Mouse (Mus musculus) lung, adult 2 months (tissue): ENCODE results near the gene Tpcn1.

ENCODE experiments used
- CTCF ChIP-seq: fragments of 200-500 bp; IDR thresholded peaks from 2 replicates; pipeline ENCODE4 v1.5.1; 2011; ENCODE audit warnings: mild to moderate bottlenecking, low read length, control low read depth; ENCODE audit not compliant: insufficient read depth
- POLR2A ChIP-seq: fragments of 200-500 bp; IDR thresholded peaks from 2 replicates; pipeline ENCODE4 v1.6.1; 2011; ENCODE audit warnings: low read depth, mild to moderate bottlenecking, control low read depth, low read length, borderline replicate concordance; ENCODE audit errors: extremely low read depth

DNA sequence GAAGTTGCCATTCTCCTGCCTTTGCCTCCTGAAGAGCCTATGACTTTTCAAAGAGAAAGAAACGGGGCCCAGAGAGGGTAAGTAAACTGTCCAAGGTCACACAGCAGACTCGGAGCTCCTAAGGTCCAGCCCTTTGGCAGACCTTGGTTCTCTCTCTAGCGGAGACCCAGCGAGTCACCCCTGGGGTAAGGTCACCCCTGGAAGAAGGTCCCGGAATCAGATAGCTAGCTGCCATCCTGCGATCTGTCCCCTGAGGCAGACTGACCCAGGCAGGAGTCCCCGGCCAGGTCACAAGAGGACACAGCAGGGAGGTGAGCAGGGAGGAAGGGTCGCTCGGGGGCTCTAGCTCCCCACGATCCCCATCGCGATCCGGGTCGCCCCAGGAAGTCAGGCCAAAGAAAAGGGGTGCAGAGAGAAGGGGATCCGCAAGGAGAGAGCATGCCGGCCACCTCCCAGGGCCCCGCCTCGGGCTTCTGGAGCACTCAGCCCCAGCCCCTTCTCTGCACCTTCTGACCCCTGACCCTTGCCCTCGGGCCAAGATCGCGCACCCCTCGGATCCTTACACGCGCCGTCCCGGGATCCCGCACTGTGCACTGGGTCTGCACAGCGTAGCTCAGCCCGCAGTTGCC, 419 bp downstream of the Tpcn1 start:
- no peak for TF ChIP-seq POLR2A
- no peak for TF ChIP-seq CTCF
